Mouse (Mus musculus): ENCODE results near the gene Trpm8.

Trpm8 gene

GRCm38 (mm10) chr1:88277098-88277817 is at the start of gene Trpm8, which contains the start of gene Hjurp:
TSS of gene Trpm8 (plus strand) at chr1:88277661.
TSS of gene Hjurp (minus strand) at chr1:88277633.
- DNase-seq, result peak; percentile 100

GRCm38 (mm10) chr1:88228121-88228520 is 49.3 kb upstream of the Trpm8 start:
- DNase-seq, result peak; percentile 1 to 22

GRCm38 (mm10) chr1:88229566-88229965 is 47.9 kb upstream of the Trpm8 start:
- no peak for DNase-seq

- DNase-seq, result peak in 1 of 2 experiments; percentile 11
Measured at GRCm38 (mm10) chr1:88229986-88230385, 47.5 kb upstream of the Trpm8 start.

DNA sequence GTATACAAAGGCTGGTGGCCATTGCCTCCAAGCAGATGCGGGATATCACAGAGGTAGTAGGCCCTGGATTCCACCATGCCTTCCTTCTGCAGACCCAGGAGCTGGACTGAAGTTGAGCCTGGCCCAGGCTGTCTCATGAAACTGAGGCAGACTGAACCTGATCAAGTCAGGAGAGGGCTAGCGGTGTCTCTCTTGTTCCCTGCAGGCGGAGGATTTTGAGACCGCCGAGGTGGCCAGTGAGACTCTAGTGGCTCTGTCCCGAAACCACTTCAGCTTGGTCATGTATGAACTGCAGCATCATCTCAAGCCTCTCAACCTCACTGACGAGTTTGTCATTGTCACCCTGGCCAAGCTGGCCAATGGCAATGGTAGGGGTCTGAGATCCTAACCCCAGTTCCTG is 47.0 kb upstream of the Trpm8 start:
- DNase-seq, result peak in 1 of 2 experiments; percentile 8

GRCm38 (mm10) chr1:88230981-88231802 is 46.3 kb upstream of the Trpm8 start:
- DNase-seq, result peak in 1 of 2 experiments; percentile 9

DNA sequence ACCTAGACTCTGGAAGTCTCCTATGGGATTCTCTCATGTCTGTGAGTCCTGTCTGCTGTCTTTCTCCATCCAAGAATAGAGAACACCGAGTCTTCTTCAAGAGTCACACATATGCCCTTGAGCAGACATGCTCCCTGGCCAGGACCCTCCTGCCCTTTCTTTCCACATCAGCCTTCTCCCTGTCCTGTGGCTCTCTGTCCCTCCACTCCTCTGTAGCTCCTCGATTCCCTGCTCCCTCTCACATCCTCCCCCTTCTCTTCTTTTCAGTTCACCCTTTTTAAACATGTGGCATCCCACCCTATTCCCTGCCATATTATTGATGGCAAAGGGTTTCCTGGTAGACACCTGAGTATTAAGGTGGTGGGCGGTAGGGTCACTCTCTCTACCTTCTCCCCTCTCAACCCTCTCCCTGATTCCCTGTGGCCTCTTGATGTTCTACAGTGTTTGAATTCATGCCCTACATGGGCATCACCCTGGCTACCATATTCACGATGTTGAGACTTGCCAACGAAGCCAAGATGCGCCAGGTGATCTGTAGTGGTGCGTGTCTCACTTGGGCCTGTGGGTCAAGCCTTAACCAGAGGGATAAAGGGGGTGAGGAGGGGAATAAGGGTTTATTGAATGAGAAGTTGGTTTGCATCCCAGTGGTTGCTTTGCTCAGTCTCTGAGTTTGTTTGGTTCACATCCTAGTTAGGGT is 45.5 kb upstream of the Trpm8 start:
- peak in 1 of 2 experiments; percentile 12 for DNase-seq

GRCm38 (mm10) chr1:88232664-88233380 is 44.6 kb upstream of the Trpm8 start:
- DNase-seq, result no peak

DNA sequence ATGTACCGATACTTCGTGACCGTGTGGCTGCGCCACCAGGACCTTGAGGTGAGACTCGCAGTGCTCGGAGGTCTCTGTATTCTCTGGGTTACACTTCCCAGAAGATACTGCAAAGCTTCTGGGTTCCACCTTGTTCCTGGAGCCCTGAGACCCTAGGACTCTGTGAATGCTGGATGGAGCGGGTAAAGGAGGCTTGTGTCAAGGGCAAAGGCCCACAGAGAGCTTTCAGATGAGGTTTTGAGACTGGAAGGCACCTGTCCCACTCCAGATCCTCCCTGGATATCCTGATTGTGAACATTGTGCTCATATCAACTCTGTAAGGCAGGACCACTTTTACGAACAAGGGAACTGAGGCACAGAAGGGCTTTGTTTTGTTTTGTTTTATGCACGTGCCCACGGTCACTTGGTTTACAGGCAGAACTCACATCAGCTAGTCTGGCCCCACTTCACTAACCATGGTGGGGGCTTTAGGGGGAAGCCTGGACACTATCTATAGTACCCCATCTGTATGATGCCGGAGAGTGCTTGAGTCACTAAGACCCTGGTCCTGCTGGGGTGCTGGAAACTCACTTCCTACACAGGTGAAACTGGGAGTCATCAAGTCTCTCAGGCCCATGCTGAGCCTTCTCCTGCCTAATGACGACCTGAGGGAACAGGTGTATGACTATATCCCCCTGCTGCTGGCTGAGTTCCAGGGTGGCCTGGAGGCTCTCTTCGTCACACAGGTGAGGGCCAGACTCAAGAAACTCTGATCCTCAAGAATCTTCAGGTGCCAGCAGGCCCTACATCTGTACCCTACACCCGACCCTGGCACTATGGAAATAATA is 43.8 kb upstream of the Trpm8 start:
- DNase-seq, result no peak

GRCm38 (mm10) chr1:88234248-88234610 is 43.2 kb upstream of the Trpm8 start:
- DNase-seq, result no peak

DNA sequence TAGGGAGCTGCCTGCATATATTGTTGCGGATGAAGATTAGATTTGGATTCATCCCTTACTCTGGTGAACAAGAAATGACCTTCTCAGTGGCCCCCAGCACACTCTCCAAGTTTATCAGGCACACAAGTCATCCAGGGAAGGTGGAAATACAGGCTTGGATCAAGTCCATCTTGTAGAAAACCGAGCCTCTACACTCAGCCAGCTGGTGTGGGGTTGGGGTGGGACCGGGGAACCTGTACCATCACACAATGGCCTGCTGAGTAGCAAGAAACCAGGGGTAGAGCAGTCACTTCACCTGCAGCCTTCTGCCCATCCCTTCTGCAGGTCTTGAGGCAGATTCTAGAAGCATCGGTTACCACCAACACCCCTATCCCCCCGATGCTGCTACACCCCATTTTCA is 42.8 kb upstream of the Trpm8 start:
- DNase-seq, result no peak

DNA sequence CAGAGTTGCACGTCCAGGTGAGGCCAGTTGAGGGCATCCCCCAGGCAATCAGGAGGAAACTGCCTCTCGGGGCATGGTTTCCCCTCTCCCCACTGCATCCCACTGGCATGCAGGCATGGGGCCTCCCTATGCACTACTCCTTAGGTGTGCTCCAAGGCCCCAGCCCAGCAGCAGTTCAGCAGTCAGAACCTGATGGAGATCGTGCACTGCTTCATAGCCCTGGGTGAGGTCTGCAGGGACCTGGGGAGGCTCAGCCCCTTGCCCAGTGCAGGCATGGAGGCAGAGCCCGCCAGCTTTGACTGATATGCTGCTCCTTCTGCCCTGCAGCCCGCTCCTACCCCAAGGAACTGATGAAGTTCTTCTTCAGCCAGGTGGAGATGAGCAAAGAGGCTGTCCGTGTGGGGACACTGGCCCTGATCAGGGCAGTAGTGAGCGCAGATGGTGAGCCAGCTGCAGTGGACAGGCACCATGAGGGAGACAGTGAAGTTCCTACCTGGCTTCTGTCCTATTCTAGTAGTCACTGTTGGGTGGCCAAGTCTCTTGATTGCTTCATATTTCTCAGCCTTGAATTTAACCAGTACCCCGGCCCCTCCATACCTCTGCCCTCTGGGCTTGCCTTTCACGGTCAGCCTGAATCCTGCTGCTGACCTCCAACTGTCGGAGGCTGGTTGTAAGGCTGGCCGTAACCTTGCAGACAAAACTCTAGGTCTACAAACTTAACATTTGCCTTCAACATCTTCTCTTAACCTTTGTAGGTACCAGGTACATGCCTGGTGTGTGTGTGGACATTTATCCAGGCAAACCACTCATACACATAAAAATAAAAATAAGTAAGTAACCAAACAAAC is 42.2 kb upstream of the Trpm8 start:
- DNase-seq, result no peak

DNA sequence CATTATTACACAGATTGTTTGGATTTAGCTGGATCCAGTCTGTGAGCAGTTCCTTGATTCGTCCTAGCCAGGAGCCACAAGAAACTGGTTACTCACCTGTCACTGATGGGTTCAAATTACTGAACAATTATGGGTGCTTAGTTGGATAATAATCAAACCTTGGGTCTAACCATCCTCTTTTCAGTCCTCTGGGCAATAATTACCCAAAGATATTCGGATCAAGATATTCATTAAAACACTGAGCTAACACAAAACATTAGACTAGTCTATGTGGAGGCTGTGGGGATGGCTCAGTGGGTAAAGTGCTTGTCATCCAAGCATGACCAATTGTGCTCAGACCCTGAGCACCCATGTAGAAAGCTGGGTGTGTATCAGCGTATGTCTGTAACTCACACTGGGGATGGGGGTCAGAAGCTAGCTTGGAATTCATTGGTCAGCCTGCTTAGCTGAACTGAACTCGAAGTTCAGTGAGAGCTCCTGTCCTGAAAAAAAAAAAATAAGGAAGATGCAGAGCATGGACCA is 41.5 kb upstream of the Trpm8 start:
- DNase-seq, result no peak

DNA sequence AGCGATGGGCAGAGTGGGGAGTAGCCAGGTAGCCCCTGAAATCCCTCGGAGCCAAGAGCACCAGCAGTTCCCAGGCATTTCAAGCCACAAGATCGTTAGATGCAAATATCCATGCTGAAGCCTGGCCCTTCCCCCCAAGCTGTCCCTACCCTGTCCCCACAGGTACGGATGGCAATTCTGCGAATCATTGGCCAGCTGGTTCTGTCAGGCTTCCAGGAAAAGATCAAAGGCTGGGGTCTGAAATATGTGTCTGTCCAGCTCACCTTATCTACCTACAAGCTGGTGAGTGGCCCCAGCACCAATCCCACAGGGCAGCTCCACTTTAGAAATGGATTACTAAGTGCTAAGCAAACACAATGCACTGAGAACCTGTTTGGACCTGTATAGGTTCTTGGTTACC is 40.1 kb upstream of the Trpm8 start:
- peak in 1 of 2 experiments; percentile 48 for DNase-seq

DNA sequence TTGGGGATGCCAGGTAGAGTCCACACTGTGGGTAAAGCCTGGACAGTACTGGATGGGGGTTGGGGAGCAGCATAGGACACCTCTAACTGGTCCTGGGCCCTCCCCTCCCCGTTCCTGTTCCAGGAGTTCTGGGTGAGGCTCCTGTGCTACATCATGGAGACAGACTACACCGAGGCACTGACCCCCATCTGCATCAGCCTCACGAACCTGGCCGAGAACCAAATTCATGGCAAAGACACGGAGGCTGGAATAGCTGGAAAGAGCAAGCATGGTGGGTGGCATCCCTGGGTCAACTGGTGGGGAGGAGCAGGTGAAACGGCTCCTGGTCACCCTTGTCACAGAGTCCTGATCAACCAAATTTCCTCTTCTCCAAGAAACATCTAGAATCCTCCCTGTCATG is 38.7 kb upstream of the Trpm8 start:
- no peak for DNase-seq

- DNase-seq, result no peak
Measured at GRCm38 (mm10) chr1:88240072-88240471, 37.4 kb upstream of the Trpm8 start.

GRCm38 (mm10) chr1:88240579-88240978 is 36.9 kb upstream of the Trpm8 start:
- DNase-seq, result no peak

GRCm38 (mm10) chr1:88243861-88244260 is 33.6 kb upstream of the Trpm8 start:
- no peak for DNase-seq

DNA sequence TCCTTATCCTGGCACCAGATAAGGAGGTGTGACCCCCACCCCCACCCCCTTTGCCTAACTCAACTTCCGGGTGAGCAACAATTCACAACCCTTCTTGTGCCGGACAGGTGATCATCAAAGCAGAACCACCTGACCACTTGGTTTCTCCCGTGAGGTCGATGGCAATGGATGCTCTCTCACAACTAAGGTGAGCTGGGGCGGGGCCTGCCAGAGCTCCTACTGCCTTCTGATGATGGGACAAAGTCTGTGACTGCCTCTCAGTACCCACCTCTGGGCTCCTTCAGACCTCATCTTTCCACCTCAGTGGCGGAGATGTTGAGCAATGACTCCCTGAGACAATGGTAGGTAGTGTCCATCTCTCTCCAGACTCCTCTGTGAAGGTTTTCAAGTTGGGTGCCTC is 31.6 kb upstream of the Trpm8 start:
- no peak for DNase-seq

GRCm38 (mm10) chr1:88246386-88246785 is 31.1 kb upstream of the Trpm8 start:
- DNase-seq, result no peak

DNA sequence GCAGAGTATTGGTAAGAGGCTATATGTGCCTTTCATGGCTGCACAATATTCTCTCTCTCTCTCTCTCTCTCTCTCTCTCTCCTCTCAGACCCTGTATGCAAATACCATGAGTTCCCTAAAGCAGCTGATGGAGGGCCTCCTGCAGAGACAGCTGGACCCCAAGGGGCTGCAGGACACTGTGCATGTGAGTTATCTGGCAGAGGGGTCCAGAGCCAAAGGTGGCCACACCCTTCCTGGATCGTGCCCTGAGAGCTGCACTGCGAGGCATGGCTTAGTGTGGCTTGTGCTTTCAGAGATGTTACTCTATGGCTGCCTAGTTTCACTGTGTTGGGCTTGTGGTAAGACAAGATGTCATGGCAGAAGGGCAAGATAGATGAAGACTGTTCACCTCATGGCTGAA is 29.8 kb upstream of the Trpm8 start:
- DNase-seq, result no peak
